Mouse (Mus musculus) activated CD4-positive, CD25-positive, alpha-beta regulatory T cell, adult 4 months (primary cell): Measurements from ENCODE around the gene Csf3r. TPM values are rescaled to one million over a fixed set of nuclear protein-coding genes. Genes with fewer than 3 reads are reported as not detected.

Experiments
- ATAC-seq: one replicate; pipeline ENCODE4 v1.8.0; 2017
- polyA plus RNA-seq, 2 experiments: library from polyadenylated mRNA; unstranded; fragments of 100-300 nt; shearing (Covaris generic); gene quantifications; one replicate each; pipeline ENCODE4 v1.2.1; 2017

The Csf3r gene
- polyA plus RNA-seq, 2 experiments from 2014 or later, result 0.24 to 0.38 TPM

DNA sequence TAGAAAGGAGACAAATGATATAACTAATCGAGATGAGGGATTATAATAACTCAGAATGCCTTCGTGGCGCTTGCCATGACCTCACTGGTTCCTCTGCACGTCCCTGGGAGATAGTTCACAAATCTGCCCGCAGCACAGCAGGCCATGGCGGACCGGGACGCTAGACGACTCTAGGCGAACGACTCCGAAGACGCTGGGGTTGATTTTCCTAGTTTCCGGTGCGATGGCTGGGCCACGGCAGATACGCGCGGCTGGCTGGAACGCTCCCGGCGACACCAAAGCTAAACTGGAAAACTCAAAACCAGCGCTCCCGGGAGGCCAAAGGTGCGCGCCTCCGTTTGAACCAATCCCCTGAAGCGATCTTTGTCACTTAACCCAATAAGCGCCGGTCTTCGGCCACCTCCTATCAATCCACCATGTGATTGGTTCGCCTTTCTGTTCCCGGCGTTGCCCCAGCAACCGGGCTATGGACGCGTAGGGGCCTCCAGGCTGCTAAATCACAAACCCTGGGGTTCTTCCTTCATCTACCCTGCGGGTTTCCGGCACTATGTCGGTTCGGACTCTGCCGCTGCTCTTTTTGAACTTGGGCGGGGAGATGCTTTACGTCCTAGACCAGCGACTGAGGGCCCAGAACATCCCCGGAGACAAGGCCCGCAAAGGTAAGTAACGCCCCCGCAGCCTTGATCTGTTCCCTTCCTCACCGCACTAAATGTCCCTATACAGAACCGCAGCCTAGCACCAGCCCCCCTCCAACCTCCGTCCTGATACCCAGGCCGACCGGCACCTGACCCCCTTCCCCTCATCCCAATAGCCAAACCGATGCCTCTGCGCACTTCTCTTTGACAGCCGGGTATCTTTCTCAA lies 34.0 kb downstream of the Csf3r start, which contains the start of gene Oscp1:
Gene Oscp1, plus strand, starts transcription at position 432 of the 863 bp plus-strand sequence.
- ATAC-seq, result peak; percentile 97

DNA sequence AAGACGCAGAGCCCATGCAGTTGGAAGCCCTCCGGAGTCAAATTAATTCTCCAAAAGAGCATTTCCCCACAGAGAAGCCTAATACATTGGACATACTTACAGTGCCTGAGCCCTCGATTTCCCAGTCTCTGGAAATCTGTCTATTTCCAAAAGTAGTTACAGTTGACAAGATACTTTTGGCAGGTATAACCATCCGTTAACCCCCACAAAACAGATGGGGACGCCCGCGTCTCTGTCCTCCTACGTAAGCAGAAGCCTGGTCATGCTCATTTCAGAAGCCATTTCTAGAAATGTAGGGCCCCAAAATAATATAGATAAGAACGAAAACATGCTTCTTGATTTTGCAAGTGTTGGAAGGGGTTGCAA lies 34.6 kb downstream of the Csf3r start:
- no peak for ATAC-seq

DNA sequence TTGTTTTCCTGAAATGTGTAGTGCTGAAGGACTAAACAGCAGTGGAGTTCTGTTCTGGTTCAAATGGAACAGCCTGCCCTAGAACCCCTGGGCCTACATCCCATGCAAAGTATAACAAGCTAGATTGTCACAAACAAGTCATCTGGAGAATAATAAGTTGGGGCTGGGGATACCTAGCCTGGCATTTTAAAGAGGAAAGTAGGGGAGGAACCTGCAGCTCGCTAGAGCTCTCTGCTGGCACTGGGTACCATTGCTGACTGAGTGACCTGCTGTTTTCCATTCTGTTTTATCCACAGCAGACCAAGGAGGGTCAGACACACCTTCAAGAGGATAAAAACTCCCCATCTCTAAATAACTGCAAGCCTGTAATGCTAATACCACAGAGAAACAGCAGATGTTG lies 38.5 kb downstream of the Csf3r start:
- ATAC-seq, result no peak

DNA sequence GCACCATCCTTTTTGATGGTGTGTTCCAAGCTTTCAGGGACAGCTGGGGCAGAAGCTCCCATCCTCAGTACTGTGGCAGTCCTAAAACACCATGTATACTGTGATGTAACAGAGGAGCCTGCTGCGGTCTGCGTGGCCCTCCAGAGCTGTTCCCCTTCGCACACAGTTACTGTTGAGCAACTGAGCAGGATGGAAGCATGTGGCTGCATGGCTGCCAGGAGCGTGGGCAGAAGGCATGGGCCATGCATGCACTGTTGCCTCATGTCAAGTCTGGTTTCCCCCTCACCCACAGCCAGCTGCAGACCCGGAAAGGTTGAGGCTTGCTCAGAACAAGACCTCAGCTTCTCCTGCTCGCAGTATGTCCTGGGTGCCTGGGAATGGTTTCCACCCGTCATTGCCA lies 40.9 kb downstream of the Csf3r start:
- ATAC-seq, result no peak

DNA sequence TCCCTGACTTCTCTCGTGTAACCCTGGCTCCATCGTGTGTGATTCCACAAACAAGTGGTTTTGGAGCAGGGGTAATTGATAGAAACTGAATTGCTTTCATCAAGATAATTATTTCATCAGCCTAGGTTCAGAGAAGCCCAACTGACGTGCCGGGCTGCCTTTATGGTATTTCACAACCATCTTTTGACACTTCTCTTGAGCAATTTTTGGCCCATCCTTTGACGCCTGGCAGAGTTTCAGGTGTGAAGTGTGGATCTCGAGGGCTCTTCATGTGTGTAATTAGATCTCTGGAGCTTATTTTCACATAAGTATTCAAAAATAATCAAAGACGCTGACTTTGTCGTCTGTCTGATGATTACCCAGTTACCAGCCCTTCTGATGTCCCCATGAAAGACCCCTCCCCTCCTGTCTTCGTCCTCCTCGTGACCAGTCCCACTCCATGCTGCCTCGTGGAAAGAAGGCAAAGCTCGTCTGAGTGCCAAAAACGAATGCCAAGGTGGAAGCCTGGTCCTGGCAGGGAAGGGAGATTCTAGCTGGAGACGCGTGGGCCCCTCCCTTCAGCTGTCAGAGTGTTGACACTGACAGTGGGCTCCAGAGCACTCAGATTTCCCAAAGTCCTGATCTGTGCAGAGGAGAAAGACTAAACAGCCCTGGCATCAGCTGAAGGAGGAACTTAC lies 43.2 kb downstream of the Csf3r start:
- no peak for ATAC-seq

DNA sequence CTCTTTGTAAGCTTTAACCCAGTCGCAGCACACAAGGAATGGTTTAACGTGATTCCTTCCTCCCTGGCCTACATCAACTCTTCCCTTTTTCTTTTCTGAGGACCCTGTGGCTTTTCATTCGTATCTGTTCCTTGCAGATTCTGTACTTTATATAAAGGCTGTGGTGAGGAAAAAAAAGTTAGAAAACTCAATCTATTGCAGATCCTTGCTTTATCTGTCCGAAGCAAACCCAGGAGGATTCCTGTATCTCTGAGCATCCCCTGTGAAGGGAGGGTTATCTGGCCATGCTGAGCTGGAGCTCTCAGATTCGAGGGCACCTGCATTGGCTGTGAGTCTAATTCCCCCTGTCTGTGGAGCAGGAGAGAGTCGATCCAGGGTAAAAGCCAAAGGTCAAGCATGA lies 44.5 kb downstream of the Csf3r start:
- no peak for ATAC-seq

DNA sequence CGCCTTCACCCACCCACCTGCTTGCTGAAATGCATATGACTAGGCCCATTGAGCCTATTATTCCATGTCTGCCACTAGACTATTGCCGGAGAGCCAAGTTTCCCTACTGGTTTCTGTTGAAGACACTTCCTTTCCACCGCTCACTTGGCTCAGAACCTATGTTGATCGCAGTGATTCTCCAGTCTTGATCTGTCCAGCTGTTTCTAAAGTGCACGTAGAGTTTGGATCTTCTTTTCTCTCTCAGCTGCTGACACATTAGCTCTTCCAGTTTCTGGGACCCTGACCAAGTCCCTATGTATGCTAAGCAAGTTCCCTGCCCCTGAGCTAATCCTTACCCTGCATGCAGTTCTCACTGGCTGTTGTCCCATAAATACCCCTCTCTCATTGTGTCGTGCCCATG lies 53.5 kb downstream of the Csf3r start:
- no peak for ATAC-seq

DNA sequence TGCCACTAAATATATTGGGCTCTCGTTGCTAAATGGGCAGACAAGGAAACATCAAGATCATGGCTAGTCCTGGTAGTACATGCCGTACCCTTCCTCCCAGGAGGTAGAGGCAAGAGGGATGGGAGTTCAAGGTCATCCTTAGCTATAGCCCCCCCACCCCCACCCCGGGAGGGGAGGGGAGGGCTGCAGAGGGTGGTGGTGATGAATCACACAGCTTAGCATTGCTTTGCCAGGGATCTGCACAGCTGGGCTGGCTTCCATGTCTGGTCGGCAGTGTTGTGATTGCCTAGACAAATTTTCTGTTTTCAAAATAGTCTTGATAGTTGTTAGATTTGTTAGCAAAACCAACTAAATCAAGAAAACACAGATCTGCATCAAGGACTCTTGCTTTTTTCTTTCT lies 54.9 kb downstream of the Csf3r start:
- no peak for ATAC-seq

DNA sequence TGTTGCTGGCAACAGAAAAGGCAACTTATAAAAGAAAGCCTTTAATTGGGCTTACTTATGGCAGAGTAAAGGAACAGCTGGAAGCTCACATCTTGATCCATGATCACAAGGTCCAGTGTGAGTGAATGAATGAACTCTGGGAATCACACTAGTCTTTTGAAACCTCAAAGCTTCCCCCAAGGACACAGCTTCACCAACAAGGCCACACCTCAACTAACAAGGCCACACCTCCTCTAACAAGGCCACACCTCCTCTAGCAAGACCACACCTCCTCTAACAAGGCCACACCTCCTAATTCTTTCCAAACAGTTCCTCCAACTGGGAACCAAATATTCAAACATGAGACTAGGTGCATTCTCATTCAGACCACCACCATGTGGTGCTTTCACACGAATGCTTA lies 57.3 kb downstream of the Csf3r start:
- no peak for ATAC-seq

DNA sequence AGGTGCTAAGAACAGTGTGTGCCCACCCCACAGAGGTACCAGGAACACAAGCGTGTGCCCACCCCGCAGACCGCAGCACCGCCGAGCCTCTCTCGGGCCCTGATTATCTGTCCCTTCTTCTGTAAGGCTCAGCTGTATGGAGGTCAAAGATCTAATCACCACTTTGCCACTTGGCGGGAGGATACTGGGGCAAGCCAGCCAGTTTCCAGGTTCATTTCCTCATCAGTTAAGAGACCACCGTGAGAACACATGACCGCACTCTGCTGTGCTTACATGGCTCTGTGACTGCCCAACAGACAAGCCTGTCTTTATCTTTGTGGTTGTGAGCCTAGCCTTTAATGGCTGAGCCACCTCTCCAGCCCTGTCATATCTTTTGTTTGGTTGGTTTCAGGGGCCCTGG lies 58.7 kb downstream of the Csf3r start:
- no peak for ATAC-seq

DNA sequence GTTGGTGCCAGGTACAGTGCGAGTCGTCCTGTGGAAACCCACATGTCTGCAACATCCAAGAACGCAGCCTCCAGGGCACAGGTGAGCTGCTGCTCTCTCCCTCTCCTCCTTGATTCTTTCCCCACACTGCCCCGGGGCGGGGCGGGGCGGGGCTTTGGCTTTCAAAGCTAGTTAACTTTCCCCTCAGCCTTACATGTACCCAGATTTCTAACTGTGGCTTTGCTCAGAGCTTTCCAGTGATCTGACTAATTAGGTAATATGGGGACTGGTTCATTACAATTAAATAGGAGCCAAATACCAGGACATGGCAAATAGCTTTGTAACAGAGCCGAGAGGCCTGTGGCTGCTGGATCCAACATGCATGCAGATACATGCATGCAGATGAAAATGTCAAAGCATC lies 60.0 kb downstream of the Csf3r start:
- no peak for ATAC-seq

DNA sequence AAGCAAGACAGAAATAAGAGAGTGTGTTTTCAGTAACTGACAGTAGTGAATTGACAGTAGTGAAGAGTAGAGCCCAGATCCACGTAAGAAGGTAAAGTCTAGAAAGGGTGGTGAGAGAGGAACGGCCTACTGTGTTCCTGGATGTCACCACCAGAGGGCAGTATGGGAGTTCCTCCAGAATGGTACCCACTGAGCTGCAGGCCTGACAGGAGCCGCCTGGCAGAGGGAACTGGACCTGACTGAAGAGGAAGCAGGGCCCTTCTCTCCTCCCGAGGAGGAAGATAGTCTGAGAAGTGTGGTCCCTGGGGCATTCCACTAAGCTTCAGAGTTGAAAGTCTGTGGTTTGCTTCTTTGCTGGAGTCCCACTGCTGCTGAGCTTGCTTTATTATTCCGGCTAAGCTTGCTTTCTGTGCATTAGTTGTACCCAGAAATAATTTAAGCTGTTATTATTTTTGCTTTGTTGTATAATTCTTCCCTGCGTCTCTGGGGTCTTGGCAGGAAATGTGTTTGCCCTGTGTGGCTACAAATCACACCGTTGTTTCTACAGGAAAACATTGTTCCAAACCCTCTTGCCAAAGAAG lies 61.7 kb downstream of the Csf3r start:
- ATAC-seq, result peak; percentile 88

DNA sequence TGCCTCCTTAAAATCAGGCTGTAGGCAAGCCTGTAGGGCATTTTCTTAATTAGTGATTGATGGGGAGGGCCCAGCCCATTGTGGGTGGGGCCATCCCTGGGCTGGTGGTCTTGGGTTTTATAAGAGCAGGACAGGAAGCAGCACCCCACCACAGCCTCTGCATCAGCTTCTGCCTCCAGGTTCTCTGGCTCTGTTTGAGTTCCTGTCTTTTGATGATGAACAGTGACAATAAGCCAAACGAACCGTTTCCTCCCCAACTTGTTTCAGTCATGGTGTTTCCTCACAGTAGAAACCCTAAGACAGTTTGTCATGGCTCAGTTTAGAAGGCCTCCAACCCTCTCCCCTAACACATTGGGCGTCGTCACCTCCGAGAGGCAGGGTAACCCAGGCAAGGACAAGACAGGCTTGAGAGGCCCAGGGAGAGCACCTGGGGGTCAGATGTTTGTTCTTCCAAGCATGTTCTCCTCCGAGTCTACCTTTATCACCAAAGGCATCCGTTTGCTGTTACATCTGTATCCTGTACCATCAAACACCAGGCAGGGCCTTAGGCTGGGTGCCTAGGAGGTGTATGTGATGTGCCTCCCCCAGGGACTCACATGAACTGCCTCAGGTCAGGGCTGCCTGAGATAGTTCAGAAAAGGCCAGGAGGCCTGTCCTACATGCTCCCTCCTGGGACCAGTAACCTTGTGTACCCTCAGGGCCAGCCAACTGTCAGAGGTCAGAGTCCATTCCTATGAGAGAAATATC lies 65.9 kb downstream of the Csf3r start:
- ATAC-seq, result peak; percentile 40

DNA sequence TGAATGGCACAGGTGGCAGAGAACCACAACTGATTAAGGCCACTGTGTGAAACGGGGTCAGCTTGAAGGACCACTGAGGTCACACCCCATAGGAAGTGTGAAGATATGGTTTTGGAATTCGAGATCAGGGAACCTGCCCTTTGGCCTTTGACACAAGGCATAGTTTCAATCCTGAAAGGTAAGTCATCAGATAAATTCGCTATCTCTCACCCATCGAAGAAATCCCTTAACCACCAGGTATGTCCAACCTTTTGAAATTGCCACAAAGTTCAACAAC lies 66.4 kb downstream of the Csf3r start:
- ATAC-seq, result no peak

DNA sequence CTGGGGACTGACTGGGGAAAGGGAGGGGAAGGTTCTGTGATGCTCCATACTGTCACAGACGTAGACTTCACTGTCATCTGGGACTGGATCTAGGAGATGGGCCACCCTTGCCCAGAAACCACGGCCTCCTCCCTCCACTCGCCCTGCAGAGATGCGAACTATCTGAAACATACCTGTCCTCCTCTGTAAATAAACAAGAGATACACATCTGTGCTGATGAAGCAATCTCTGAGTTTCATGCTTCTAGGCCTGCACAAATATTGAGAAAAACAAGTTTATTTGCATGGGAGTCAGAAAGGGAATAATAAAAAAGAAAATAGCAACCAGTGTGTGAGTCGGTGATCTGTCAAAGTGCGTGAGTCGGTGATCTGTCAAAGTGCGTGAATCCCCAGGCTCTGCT lies 67.5 kb downstream of the Csf3r start:
- ATAC-seq, result no peak

Other genes starting within 250 kb of the Csf3r start
- 10 to 100 TPM; 63.7 to 77.4 TPM for gene Mrps15, start 22.4 kb downstream of the Csf3r start, polyA plus RNA-seq
- under 1 TPM; 0.47 to 0.69 TPM for gene Oscp1, start 34.0 kb downstream of the Csf3r start, polyA plus RNA-seq
- 10 to 100 TPM; 67.3 to 70.5 TPM for gene Lsm10, start 72.1 kb downstream of the Csf3r start, polyA plus RNA-seq
- gene Stk40, start 79.4 kb downstream of the Csf3r start, polyA plus RNA-seq, result 10 to 100 TPM; 15.5 to 20.4 TPM
- gene Eva1b, start 123.2 kb downstream of the Csf3r start, polyA plus RNA-seq, result 10 to 100 TPM; 18.8 to 19.0 TPM
- under 1 TPM in 1 of 2 experiments, not detected in 1; 0.92 TPM for gene Sh3d21, start 138.9 kb downstream of the Csf3r start, polyA plus RNA-seq
- 100 to 1,000 TPM; 205 to 236 TPM for gene Thrap3, start 178.2 kb downstream of the Csf3r start, polyA plus RNA-seq
- gene Map7d1, start 231.8 kb downstream of the Csf3r start, polyA plus RNA-seq, result 1 to 10 TPM; 6.7 to 7.4 TPM
- gene Trappc3, start 237.8 kb downstream of the Csf3r start, polyA plus RNA-seq, result 10 to 100 TPM; 57.1 to 80.8 TPM